Mouse (Mus musculus) intestine, postnatal 0 days (tissue): ENCODE measurements at regions not wholly inside any gene's neighbourhood (a gene's known extent, or its start where the extent isn't known, plus 50 kb on each side); places are given as distances from the start of the nearest gene placed in this dataset.

Source experiments
- ATAC-seq: fragments of 200-750 bp; cut with Nextera tagmentation; 2 replicates; pipeline ENCODE4 v1.8.0; 2017; ENCODE audit warnings: mild to moderate bottlenecking, moderate TSS enrichment, moderate library complexity
- H3K27ac ChIP-seq: fragments of 300-500 bp; sonication (generic); 2 replicates; pipeline ENCODE4 v1.5.1; 2014; ENCODE audit warnings: mild to moderate bottlenecking, low read depth, low read length, moderate library complexity
- H3K27me3 ChIP-seq: fragments of 300-500 bp; sonication (generic); replicated peaks from 2 replicates; pipeline ENCODE4 v1.6.1; 2014; ENCODE audit warnings: low read length, mixed read lengths; ENCODE audit not compliant: control insufficient read depth, insufficient read depth
- H3K36me3 ChIP-seq: fragments of 300-500 bp; sonication (generic); 2 replicates; pipeline ENCODE4 v1.6.1; 2014; ENCODE audit warnings: mild to moderate bottlenecking, moderate library complexity; ENCODE audit not compliant: control insufficient read depth, insufficient read depth
- H3K4me1 ChIP-seq: fragments of 300-500 bp; sonication (generic); replicated peaks from 2 replicates; pipeline ENCODE4 v1.6.1; 2014; ENCODE audit warnings: antibody characterized with exemption, low read length, mixed read lengths; ENCODE audit not compliant: control insufficient read depth, insufficient read depth
- H3K4me2 ChIP-seq: fragments of 300-500 bp; sonication (generic); replicated peaks from 2 replicates; pipeline ENCODE4 v1.6.1; 2014; ENCODE audit warnings: low read depth, mild to moderate bottlenecking, moderate library complexity
- H3K4me3 ChIP-seq: fragments of 300-500 bp; sonication (generic); 2 replicates; pipeline ENCODE4 v1.5.1; 2014; ENCODE audit warnings: low read depth, low read length
- H3K9ac ChIP-seq: fragments of 300-500 bp; sonication (generic); 2 replicates; pipeline ENCODE4 v1.6.1; 2014; ENCODE audit warnings: mild to moderate bottlenecking, low read depth, low read length
- H3K9me3 ChIP-seq: fragments of 300-500 bp; sonication (generic); 2 replicates; pipeline ENCODE4 v1.6.1; 2016; ENCODE audit warnings: mixed run types; ENCODE audit not compliant: control insufficient read depth
- CTCF ChIP-seq: sonication (generic); IDR thresholded peaks from 2 replicates; pipeline ENCODE4 v1.5.1; 2016; ENCODE audit warnings: low read depth, mild to moderate bottlenecking, control low read depth, antibody characterized with exemption, moderate library complexity
- WGBS: fragments of 180-500 bp; shearing (Covaris S2); extraction: QIAGEN DNeasy Blood & Tissue Kit; methylation state at CpG from one replicate; pipeline ENCODE4 v1.1.7; 2014; 5-methylcytosine and 5-hydroxymethylcytosine counted together

- no peak for ATAC-seq
- 95% methylated on average over 4 of the region's 4 CpGs for WGBS
- Histone ChIP-seq H3K9me3 (no peaks in the 10 kb centered on the region), H3K36me3 (no peaks in the 10 kb centered on the region), H3K27me3 (no peaks in the 10 kb centered on the region), H3K4me3 (no peak overlapping the region), H3K4me2 (no peak overlapping the region), H3K27ac (no peak overlapping the region), H3K4me1 (no peaks in the 10 kb centered on the region; the same call in 1 of the 2 replicates), H3K9ac (no peak overlapping the region)
- TF ChIP-seq CTCF: no peak
Observed at GRCm38 (mm10) chr15:36945309-36945708, 62.3 kb downstream of the Zfp706 start.

DNA sequence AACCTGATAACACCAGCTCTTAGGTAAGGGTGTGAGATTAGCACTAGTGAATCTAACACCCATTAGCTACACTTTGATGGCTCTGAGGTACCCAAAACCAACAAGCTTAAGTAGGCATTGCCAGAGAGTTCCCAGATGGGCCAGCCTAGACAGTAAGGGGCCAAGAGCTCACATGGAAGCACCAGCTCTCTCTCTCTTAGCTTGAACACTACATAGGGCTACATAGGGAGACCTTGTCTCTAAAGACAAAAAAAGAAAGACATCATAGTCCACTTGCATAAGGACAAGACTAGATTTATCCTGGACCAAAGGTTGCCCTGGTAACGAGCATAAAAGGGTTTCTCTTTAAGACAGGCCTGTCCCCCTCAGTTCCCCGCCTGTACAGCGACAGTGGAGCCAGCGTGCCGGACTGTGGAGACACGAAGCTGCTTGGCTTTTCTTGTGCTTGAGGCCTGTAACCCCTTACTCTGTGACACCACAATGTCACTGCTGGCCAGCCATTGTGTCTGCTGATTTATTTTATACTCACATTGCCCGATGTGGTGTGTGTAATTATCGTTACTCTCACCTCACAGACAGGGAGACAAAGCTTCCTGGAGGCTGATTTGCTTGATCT lies 62.9 kb downstream of the Zfp706 start:
- Histone ChIP-seq H3K27ac (no peak overlapping the region), H3K36me3 (no peaks in the 10 kb centered on the region), H3K4me3 (no peak overlapping the region), H3K27me3 (no peaks in the 10 kb centered on the region), H3K4me1 (no peaks in the 10 kb centered on the region), H3K9me3 (no peaks in the 10 kb centered on the region), H3K9ac (no peak overlapping the region), H3K4me2 (no peak overlapping the region)
- WGBS: 85% methylated on average over 8 of the region's 8 CpGs
- TF ChIP-seq CTCF: no peak
- no peak for ATAC-seq

GRCm38 (mm10) chr15:36943492-36944112 lies 64.0 kb downstream of the Zfp706 start:
- H3K27ac ChIP-seq: no peak overlapping the region
- no peaks in the 10 kb centered on the region for H3K36me3 ChIP-seq
- H3K27me3 ChIP-seq: no peaks in the 10 kb centered on the region
- no peaks in the 10 kb centered on the region for H3K4me1 ChIP-seq
- ATAC-seq: no peak
- no peak overlapping the region for H3K4me2 ChIP-seq
- WGBS: 59% methylated on average over 12 of the region's 12 CpGs
- no peak for TF ChIP-seq CTCF
- H3K9ac ChIP-seq: no peak overlapping the region
- H3K4me3 ChIP-seq: no peak overlapping the region
- no peaks in the 10 kb centered on the region for H3K9me3 ChIP-seq

DNA sequence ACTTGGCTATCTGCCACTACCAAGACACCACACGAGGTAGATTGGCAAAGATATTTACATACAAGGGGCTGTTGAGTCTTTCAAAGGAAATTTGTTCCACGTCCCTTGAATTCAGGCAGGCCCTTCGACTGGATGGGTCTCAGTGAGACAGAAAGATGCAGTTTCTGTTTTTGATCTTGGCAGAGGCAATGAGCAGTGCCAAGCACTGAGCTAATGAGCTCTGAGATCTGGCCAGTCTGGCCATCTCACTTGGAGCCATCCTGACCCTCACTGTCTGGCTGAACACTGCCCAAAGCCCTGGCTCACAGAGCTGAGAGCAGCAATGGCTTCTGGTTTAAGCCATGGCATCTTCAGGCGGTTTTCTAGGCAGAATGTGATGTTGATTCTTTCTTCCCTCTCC lies 65.3 kb downstream of the Zfp706 start:
- no peak overlapping the region for H3K4me3 ChIP-seq
- no peak for ATAC-seq

DNA sequence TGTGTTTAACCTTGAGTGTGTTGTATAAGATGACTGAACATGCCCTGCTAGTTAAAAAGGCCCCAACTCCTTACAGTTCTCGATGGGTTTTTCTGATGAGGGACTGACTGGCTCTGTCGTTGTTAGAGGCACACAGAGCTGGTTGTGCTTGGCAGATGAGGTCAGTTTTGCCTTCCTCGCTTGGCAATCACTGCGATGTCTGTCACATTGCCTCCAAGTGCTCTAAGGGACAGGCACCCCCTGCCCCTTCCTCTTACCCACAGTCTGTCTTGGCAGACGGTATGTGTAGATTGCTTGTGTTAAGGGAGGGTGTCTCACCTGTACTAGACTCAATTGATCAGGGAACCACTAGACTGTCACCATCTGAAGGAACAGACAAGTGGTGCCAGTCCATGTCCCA lies 65.8 kb downstream of the Zfp706 start:
- Histone ChIP-seq H3K4me3 (no peak overlapping the region), H3K4me2 (no peak overlapping the region), H3K9me3 (no peaks in the 10 kb centered on the region), H3K36me3 (no peaks in the 10 kb centered on the region), H3K27me3 (no peaks in the 10 kb centered on the region), H3K9ac (no peak overlapping the region), H3K4me1 (no peaks in the 10 kb centered on the region; the same call in 1 of the 2 replicates), H3K27ac (no peak overlapping the region)
- TF ChIP-seq CTCF: no peak
- WGBS: 84% methylated on average over 5 of the region's 5 CpGs
- ATAC-seq: no peak

More for the DNA sequence above, 65.3 kb downstream of the Zfp706 start:
- Histone ChIP-seq H3K27ac (no peak overlapping the region), H3K9me3 (no peaks in the 10 kb centered on the region), H3K36me3 (no peaks in the 10 kb centered on the region), H3K4me2 (no peak overlapping the region), H3K9ac (no peak overlapping the region), H3K4me1 (no peaks in the 10 kb centered on the region; the same call in 1 of the 2 replicates), H3K27me3 (no peaks in the 10 kb centered on the region)
- WGBS: 77% methylated on average over 4 of the region's 4 CpGs
- TF ChIP-seq CTCF: no peak

DNA sequence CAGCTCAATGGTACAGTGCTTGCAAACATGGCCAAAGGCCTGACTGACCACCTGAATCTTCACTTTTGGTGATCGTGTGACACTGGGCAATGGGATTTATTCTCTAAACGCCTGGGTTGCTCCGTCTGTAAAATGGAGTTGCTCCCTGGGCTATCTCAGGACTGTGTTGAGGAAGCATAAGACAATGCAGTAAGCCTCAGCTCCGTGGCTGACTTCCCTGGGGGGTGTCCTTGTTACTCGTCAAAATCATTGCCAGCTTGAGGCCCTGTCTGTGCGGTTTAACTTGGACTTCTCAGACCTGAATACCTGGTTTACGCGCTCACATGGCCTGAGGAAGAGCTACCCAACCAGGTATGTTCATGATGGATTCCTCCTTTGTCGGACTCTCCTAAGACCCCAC lies 68.0 kb downstream of the Zfp706 start:
- WGBS: 83% methylated on average over 9 of the region's 9 CpGs
- no peaks in the 10 kb centered on the region for H3K27me3 ChIP-seq
- H3K4me2 ChIP-seq: no peak overlapping the region
- H3K4me1 ChIP-seq: no peaks in the 10 kb centered on the region; the same call in 1 of the 2 replicates
- H3K9me3 ChIP-seq: no peaks in the 10 kb centered on the region
- H3K9ac ChIP-seq: no peak overlapping the region
- no peak overlapping the region for H3K4me3 ChIP-seq
- no peak for ATAC-seq
- no peak overlapping the region for H3K27ac ChIP-seq
- no peaks in the 10 kb centered on the region for H3K36me3 ChIP-seq
- TF ChIP-seq CTCF: no peak
